Mouse (Mus musculus) liver (tissue): ENCODE measurements around the gene Cth.
A peak's percentile ranks its signal among the peaks of the same experiment; 100 is the strongest.

Experiments
- DNase-seq: peaks from one replicate; pipeline ENCODE4 v3.0.0-alpha.2; 2020; ENCODE audit warnings: mixed read lengths

The Cth gene

DNA sequence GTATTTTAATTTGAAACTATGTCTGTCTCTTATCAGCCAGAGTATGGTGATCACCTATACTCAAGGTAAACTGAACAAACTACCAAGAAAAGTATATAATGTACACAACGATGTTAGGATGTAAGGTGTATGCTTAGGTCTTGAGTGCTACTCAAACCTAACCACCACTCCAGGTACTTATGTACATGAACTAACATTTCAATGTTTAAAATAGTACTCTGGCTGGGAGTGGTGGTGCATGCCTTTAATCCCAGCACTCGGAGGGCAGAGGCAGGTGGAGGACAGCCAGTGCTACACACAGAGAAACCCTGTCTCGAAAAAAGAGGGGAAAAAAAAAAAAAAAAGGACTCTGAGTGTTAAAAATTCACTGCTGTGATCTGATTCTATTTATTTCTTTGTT lies 16.7 kb downstream of the Cth start:
- no peak for DNase-seq

DNA sequence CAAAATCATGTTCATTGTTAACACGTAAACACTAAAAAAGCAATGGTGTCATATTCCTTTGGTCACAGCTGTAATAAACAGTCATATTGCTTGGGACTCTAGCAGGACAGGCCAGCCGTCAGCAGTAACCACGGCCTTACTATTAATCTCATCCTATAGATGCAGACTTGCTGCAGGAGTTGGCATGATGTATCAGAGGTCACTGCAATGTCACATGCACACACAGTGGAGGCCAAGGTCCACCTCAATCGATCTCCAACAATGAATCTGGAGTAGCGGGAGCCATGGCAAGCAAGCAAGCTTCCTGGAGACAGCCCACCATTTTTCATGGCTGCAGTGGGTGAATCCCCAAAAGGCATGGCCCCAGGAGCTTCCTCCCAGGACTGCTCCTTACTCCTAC lies 23.2 kb downstream of the Cth start:
- no peak for DNase-seq

- no peak for DNase-seq
Observed at GRCm38 (mm10) chr3:157899986-157900385, 24.9 kb downstream of the Cth start.

DNA sequence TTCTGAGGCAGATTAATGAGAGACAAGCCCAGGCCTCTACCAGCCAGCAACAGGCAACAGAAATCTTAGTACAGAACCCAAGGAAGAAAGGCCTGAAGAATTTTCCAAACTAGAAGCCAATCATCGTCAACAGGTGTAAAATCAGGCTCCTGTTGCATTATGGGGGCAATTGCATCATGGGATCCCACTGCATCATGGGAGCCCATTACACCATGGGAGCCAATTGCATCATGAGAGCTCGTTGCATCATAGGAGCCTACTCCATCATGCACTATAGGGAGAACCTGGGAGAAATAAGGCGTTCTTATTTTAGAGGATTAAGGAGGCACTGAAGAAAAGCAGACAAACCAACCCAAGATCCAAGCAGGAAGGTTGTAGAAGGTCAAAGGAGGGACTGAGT lies 27.2 kb downstream of the Cth start:
- DNase-seq: no peak

DNA sequence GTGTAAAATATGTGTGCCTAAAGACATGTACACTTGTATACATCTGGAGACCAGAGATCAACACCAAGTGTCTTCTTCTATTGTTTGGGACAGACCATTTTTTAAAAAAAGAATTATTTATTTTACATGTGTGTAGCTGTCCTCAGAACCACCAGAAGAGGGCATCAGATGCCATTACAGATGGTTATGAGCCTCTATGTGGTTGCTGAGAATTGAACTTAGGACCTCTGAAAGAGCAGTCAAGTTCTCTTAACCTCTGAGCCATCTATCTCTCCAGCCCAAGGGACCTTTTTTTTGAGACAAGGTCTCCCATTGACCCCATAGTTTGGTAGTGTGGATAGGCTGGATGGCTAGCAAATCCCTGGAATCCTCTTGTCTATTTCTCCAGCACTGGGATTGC lies 33.1 kb downstream of the Cth start:
- DNase-seq: no peak

GRCm38 (mm10) chr3:157884081-157884643 lies 40.7 kb downstream of the Cth start:
- no peak for DNase-seq

- DNase-seq: no peak
Observed at GRCm38 (mm10) chr3:157883085-157883484, 41.8 kb downstream of the Cth start.

- no peak for DNase-seq
Observed at GRCm38 (mm10) chr3:157881992-157882391, 42.9 kb downstream of the Cth start.

DNA sequence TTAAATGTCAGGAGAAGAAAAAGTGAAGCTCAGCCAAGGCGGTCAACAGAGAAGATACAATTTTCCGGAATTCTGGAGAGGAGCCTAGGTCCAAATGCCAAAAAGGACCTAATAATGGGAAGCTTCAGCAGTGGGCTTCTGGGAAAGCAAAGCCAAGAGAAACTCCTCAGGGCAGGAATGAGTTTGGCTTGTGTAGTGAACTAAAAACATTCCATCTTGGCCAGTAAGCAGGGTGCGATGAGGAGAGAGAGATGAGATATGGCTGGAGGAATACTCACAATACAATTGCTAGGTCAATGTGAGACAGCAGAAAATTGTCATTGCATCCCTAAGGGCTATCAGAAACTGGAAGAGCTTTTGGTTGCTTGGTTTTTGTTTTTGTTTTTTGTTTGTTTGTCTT lies 43.9 kb downstream of the Cth start:
- no peak for DNase-seq

DNA sequence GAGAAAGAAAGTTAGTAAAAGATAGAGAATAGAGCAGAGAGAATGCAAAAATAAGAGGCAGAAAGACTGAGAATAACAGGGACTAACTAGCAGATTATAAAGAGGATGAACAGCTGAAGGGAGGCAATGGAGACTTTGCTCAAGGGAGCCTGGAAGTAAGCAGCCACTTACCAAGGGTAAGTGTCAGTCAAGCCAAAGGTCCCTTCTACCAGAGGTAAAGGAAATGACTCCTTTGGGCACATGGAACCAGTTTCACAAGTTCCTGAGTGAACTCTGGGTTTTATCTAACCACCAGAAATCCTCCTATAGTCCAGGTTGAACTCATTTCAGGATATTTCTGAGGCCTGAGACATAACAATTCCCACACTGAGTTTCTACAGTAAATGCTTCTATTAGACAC lies 47.0 kb downstream of the Cth start:
- DNase-seq: no peak

DNA sequence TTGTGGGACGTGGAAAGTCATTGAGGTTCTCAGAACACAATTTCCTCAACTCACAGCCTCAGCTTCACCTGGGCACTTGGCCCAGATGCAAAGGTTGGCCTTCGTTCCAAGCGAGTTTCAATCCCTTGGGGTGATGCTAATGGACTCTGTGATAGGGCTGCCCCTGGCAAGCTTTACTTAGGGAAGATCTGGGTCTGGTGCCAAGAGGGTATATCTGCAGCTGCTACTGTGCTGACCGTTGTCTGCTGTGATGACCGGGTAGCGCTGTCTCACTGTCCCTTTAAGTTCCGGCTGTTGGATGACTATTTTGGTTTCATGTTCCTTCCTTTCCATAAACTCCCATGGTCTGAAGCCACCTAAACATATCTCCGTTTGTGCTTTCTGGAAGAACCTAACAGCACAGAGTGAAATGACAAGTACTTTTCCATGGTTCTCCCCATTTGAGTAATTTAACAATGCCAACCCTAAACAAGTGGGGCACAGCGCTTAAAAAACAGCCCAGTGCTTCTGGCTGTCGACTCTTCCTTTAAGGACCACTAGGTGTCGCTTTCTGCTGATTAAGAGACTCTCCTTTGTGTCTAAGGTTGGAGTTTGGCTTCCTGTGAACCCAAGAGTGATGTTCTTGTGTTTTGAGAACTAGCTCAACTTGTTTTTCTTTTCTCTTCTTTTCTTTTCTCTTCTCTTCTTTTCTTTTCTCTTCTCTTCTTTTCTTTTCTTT lies 48.3 kb downstream of the Cth start:
- peak; percentile 16 for DNase-seq

GRCm38 (mm10) chr3:157872897-157873296 lies 52.0 kb downstream of the Cth start:
- no peak for DNase-seq

DNA sequence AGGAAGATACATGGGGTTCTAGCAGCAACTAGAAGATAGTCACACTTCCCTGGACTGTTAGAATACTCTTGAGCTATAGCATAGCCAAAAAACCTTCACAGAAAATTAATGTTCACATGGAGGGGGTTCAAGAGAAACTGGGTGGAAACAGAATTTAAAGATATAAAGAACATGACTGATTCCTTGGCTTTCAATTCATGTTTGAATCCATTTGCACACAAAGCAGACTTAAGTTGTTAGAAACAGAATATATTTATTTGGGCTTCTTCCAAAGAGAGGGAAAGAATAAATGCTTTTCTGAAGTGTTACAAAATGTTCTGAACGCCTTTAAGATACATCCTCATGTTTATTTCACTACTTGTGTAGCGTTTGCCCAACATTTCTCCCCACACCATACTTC lies 57.0 kb downstream of the Cth start:
- DNase-seq: no peak

- DNase-seq: no peak
Observed at GRCm38 (mm10) chr3:157866251-157866650, 58.6 kb downstream of the Cth start.

GRCm38 (mm10) chr3:157865848-157866247 lies 59.0 kb downstream of the Cth start:
- no peak for DNase-seq

DNA sequence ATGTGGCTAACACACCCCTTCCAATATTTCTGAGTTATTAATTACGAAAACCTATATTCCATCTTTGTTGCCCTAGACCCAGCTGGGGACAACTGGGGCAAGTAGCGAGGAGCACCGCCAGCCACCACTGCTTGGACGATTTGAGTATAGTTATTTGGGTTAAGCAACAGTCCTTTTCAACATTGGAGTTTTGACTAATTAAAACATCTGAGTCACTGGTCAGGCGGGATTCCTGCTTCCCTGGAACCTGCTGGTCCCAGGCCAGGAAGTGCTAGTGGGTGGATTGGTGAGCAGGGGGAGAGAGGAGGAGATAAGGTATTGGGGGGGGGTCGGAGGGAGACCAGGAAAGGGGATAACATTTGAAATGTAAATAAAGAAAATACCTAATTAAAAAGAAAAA lies 59.4 kb downstream of the Cth start:
- no peak for DNase-seq

DNA sequence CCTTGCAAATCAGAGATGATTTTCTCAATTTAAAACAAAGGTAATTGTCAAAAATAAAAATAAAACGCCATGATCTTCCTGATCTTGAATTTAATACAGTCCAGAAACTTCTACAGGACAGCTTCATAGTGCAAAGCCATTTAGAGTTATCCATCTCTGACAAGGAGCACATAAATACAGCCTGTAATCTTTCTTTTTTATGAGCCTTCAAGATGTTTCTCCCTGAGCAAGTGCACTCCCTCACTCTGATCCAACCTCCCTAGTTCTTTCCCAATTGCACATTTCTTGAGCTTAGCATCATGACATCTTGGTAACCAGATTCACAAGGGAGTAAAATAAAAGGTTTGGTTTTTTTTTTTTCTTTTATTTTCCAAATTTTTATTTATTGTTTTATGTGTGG lies 72.1 kb downstream of the Cth start:
- DNase-seq: no peak

- no peak for DNase-seq
Observed at GRCm38 (mm10) chr3:157848503-157848902, 76.4 kb downstream of the Cth start.

DNA sequence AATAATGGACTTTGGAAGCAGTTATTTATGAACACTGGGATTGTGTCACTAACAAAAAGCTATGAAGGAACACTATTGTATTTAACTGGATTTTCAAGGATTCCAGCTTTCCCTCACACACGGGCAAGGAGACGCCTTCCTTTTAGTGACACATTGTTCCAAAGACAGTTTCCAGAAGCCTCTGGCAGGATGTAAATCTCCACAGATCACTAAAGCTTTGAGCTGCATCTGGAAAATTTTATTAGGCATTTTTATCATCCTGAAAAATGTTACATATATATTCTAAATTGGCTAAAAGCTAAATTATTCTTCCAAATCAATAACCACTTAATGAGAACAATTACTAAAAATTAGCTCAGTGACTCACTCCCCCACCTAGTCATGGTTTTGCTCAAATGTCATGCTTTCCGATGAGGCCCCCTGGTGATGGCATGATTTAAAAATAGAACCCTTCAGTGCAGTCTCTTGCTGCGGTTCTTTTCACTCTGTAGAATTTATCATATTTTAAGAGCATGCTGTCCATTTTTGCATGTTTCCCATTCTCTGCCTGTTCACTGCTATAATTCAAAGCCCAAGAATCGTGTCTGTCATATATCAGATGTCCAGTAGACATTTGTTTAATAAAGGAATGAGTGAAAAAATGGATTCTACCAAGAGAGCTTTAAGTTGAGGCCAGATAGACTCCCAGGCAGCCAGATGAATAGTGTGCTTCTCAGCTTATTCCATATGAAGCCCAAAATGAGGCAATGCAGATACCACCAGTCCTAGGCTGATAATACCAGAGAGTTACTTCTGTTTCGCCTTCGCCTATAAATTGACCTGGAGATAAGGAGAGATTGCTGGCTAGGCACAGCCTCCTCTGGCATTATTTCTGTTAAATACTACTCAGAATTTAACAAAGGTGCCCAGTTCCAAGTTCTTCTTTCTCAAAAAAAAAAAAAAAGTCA lies 77.3 kb downstream of the Cth start:
- DNase-seq: no peak
